Mouse (Mus musculus): ENCODE data around the gene Gm20388. TPM values are rescaled to one million over a fixed set of nuclear protein-coding genes. Genes with fewer than 3 reads are reported as not detected.

The Gm20388 gene
- polyA plus RNA-seq, 1 experiment from 2014 or later = 8.3 TPM

- Histone ChIP-seq H3K9me3 (ENCODE audit: control insufficient read depth, low read length) (no peaks in the 10 kb centered on the region), H3K4me2 (ENCODE audit: low read length) (no peak overlapping the region), H3K4me3 (ENCODE audit: low read depth, low read length) (no peak overlapping the region), H3K36me3 (ENCODE audit: control insufficient read depth, insufficient read depth, low read length) (no peaks in the 10 kb centered on the region), H3K4me1 (replicated peaks; ENCODE audit: control insufficient read depth, insufficient read depth, low read length) (no peaks in the 10 kb centered on the region), H3K27me3 (replicated peaks; ENCODE audit: control insufficient read depth, insufficient read depth, low read length) (peaks cover 25% of the 10 kb centered on the region), H3K27ac (ENCODE audit: low read depth) (no peak overlapping the region), H3K9ac (ENCODE audit: low read length) (no peak overlapping the region)
- no peak for ATAC-seq (replicated peaks; ENCODE audit: low FRiP score, low TSS enrichment, low read depth)
- 59% methylated on average over 6 of the region's 6 CpGs for WGBS
- no peak for DNase-seq (ENCODE audit: low spot score)
Observed at GRCm38 (mm10) chr8:122749333-122749958, 2838.8 kb downstream of the Gm20388 start.

DNA sequence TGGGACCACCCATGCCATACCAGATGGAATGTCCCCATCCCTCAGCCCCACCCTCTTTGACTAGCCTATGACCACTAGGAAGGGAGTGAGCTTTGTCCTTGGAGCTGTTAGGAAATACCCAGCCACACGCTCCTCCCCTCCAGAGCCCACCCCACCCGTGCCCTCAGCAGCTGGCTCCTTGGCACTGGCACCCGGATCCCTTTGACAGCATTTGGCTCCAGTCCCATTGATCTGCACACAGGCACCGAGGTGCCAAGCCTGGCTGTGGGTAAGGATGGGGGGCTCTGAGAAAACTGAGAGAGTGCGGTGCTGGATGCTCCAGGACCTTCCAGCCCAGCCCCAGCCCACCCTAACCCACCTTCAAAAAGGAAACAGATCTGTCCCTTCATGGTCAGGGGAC lies 2840.7 kb downstream of the Gm20388 start:
- Histone ChIP-seq H3K4me2 (ENCODE audit: low read length) (no peak overlapping the region), H3K27me3 (replicated peaks; ENCODE audit: control insufficient read depth, insufficient read depth, low read length) (peaks cover 6% of the 10 kb centered on the region), H3K9ac (ENCODE audit: low read length) (no peak overlapping the region), H3K4me1 (replicated peaks; ENCODE audit: control insufficient read depth, insufficient read depth, low read length) (no peaks in the 10 kb centered on the region), H3K9me3 (ENCODE audit: control insufficient read depth, low read length) (no peaks in the 10 kb centered on the region), H3K4me3 (ENCODE audit: low read depth, low read length) (no peak overlapping the region), H3K36me3 (ENCODE audit: control insufficient read depth, insufficient read depth, low read length) (no peaks in the 10 kb centered on the region), H3K27ac (ENCODE audit: low read depth) (no peak overlapping the region)
- ATAC-seq (replicated peaks; ENCODE audit: low FRiP score, low TSS enrichment, low read depth) (no peak), DNase-seq (ENCODE audit: low spot score) (no peak)
- 78% methylated on average over 5 of the region's 5 CpGs for WGBS

DNA sequence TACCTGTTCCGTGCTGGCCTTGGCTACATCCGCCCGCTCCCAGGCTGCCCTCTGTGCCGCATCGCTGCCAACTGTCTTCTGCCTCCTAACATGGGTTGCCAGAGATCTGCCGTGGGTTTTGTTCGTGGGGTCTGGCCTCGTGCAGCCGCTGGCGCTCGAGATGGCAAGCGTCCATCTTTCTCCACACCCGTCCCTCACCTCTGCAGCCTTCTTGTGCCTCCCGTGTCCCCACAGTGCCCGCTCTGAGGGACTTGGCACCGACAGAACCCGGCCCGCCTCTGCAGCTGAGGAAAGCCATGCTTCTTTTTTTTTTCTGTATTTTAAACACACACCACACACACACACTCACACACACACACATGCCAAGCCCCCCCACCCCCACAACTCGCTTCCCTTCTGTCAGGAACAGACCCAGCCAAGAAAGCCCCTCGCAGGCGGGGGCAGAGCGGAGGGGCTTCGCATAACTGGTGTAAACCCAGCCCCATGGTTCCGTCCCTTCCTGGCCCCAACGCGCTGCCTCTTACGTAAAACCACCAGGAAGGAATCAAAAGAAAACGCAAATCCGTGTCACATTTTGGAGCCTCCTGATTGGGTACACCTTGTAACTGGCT lies 2841.6 kb downstream of the Gm20388 start:
- WGBS = 82% methylated on average over 29 of the region's 29 CpGs
- no peaks in the 10 kb centered on the region; the same call in 1 of the 2 replicates for H3K27me3 ChIP-seq (replicated peaks; ENCODE audit: control insufficient read depth, insufficient read depth, low read length)

GRCm38 (mm10) chr8:122758597-122758996 lies 2848.0 kb downstream of the Gm20388 start:
- Histone ChIP-seq H3K4me3 (ENCODE audit: low read depth, low read length) (no peak overlapping the region), H3K9me3 (ENCODE audit: control insufficient read depth, low read length) (no peaks in the 10 kb centered on the region), H3K4me2 (ENCODE audit: low read length) (no peak overlapping the region), H3K36me3 (ENCODE audit: control insufficient read depth, insufficient read depth, low read length) (no peaks in the 10 kb centered on the region), H3K27ac (ENCODE audit: low read depth) (no peak overlapping the region), H3K27me3 (replicated peaks; ENCODE audit: control insufficient read depth, insufficient read depth, low read length) (0 out of 2 replicates have a peak, but pooled peaks cover 2% of the 10 kb centered on the region), H3K9ac (ENCODE audit: low read length) (no peak overlapping the region), H3K4me1 (replicated peaks; ENCODE audit: control insufficient read depth, insufficient read depth, low read length) (no peaks in the 10 kb centered on the region)
- no peak for DNase-seq (ENCODE audit: low spot score)
- ATAC-seq (replicated peaks; ENCODE audit: low FRiP score, low TSS enrichment, low read depth) = no peak

More for the DNA sequence above, 2841.6 kb downstream of the Gm20388 start:
- Histone ChIP-seq H3K4me1 (replicated peaks; ENCODE audit: control insufficient read depth, insufficient read depth, low read length) (no peaks in the 10 kb centered on the region), H3K4me3 (ENCODE audit: low read depth, low read length) (no peak overlapping the region), H3K9me3 (ENCODE audit: control insufficient read depth, low read length) (no peaks in the 10 kb centered on the region), H3K27ac (ENCODE audit: low read depth) (no peak overlapping the region), H3K9ac (ENCODE audit: low read length) (no peak overlapping the region), H3K36me3 (ENCODE audit: control insufficient read depth, insufficient read depth, low read length) (no peaks in the 10 kb centered on the region), H3K4me2 (ENCODE audit: low read length) (no peak overlapping the region)
- ATAC-seq (replicated peaks; ENCODE audit: low FRiP score, low TSS enrichment, low read depth) (no peak), DNase-seq (ENCODE audit: low spot score) (no peak)

- H3K9me3 ChIP-seq (ENCODE audit: control insufficient read depth, low read length) = no peaks in the 10 kb centered on the region
- no peaks in the 10 kb centered on the region for H3K36me3 ChIP-seq (ENCODE audit: control insufficient read depth, insufficient read depth, low read length)
- 0 out of 2 replicates have a peak, but pooled peaks cover 2% of the 10 kb centered on the region for H3K27me3 ChIP-seq (replicated peaks; ENCODE audit: control insufficient read depth, insufficient read depth, low read length)
- H3K4me2 ChIP-seq (ENCODE audit: low read length) = no peak overlapping the region
- no peak overlapping the region for H3K27ac ChIP-seq (ENCODE audit: low read depth)
- no peak overlapping the region for H3K4me3 ChIP-seq (ENCODE audit: low read depth, low read length)
- no peak for DNase-seq (ENCODE audit: low spot score)
- no peaks in the 10 kb centered on the region for H3K4me1 ChIP-seq (replicated peaks; ENCODE audit: control insufficient read depth, insufficient read depth, low read length)
- ATAC-seq (replicated peaks; ENCODE audit: low FRiP score, low TSS enrichment, low read depth) = no peak
- no peak overlapping the region for H3K9ac ChIP-seq (ENCODE audit: low read length)
- 71% methylated on average over 7 of the region's 7 CpGs for WGBS
Observed at GRCm38 (mm10) chr8:122760116-122760515, 2849.5 kb downstream of the Gm20388 start.

DNA sequence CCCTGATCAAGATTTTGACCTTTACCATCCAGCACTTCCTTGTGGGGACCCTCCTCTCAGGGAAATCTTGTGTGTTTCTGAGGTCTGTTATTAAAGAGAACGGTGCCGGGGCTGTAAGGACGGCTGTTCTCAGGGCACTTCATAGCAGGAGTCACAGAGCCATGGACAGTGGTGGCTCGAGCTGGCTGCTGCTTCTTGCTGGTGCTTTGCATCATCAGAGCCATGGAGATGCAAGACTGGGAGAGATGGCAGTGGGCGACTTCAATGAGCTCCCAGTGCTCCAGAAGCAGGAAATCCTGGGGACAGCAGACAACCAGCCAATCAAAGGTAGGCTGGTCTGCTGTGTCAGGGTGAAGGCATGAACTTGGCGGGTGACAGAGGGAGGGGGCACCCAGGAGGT lies 2850.5 kb downstream of the Gm20388 start:
- Histone ChIP-seq H3K4me1 (replicated peaks; ENCODE audit: control insufficient read depth, insufficient read depth, low read length) (no peaks in the 10 kb centered on the region), H3K4me2 (ENCODE audit: low read length) (no peak overlapping the region), H3K9ac (ENCODE audit: low read length) (no peak overlapping the region), H3K27ac (ENCODE audit: low read depth) (no peak overlapping the region), H3K27me3 (replicated peaks; ENCODE audit: control insufficient read depth, insufficient read depth, low read length) (0 out of 2 replicates have a peak, but pooled peaks cover 2% of the 10 kb centered on the region), H3K9me3 (ENCODE audit: control insufficient read depth, low read length) (no peaks in the 10 kb centered on the region), H3K36me3 (ENCODE audit: control insufficient read depth, insufficient read depth, low read length) (no peaks in the 10 kb centered on the region), H3K4me3 (ENCODE audit: low read depth, low read length) (no peak overlapping the region)
- DNase-seq (ENCODE audit: low spot score) (no peak), ATAC-seq (replicated peaks; ENCODE audit: low FRiP score, low TSS enrichment, low read depth) (no peak)
- WGBS = 60% methylated on average over 6 of the region's 6 CpGs

DNA sequence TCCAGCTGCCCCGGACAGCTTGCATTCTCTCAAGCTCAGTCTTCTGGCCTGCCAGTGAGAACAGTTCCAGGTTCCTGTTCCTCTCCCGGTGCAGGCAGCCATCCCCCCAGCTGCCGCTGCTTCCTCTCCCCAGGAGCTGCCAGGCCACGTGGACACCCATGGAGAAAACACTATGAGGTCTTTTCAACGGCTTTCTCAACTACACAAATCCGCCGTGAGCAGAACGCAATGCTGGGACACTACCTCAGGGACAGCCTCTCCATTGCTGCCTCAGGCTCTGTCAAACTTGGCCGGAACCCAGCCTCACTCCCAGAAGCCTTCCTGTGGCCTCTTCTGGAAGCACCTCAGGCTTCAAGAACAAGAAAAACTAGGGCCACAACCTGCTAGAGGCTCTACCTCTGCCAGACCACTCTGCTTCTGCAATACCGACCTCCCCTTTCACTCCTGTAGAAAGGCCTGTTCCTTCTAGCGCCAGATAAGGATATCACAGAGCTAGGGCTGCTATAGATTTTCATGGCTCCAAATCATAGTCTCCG lies 2852.2 kb downstream of the Gm20388 start:
- H3K4me1 ChIP-seq (replicated peaks; ENCODE audit: control insufficient read depth, insufficient read depth, low read length) = no peaks in the 10 kb centered on the region
- H3K4me2 ChIP-seq (ENCODE audit: low read length) = no peak overlapping the region
- WGBS = 64% methylated on average over 12 of the region's 12 CpGs
- H3K9me3 ChIP-seq (ENCODE audit: control insufficient read depth, low read length) = no peaks in the 10 kb centered on the region
- DNase-seq (ENCODE audit: low spot score) (no peak), ATAC-seq (replicated peaks; ENCODE audit: low FRiP score, low TSS enrichment, low read depth) (no peak)
- H3K27me3 ChIP-seq (replicated peaks; ENCODE audit: control insufficient read depth, insufficient read depth, low read length) = 0 out of 2 replicates have a peak, but pooled peaks cover 2% of the 10 kb centered on the region
- H3K4me3 ChIP-seq (ENCODE audit: low read depth, low read length) = no peak overlapping the region
- H3K27ac ChIP-seq (ENCODE audit: low read depth) = no peak overlapping the region
- no peaks in the 10 kb centered on the region for H3K36me3 ChIP-seq (ENCODE audit: control insufficient read depth, insufficient read depth, low read length)
- H3K9ac ChIP-seq (ENCODE audit: low read length) = no peak overlapping the region

DNA sequence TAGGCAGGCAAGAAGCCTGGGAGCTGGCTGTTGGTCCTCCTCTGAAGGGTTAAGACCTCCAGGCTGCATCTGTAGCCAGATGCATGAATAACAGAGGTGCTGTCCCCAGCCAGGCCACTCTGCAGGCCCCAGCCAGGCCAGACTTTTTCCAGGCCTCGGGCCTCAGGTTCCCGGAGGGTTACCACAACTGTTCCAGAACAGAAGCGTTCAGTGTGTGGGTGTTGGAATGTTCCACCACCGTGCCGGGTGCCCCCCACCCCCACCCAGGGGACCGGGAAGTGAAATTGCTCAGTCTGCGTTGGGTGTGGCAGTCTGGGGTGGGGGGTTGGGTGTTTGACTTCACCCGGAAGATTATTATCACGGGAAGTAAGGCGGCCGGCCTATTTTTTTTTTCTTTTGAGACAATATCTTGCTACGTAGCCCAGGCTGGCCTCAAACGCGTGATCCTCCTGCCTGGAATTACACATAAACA lies 2852.7 kb downstream of the Gm20388 start:
- DNase-seq (ENCODE audit: low spot score) = no peak
- Histone ChIP-seq H3K27ac (ENCODE audit: low read depth) (no peak overlapping the region), H3K9me3 (ENCODE audit: control insufficient read depth, low read length) (no peaks in the 10 kb centered on the region), H3K36me3 (ENCODE audit: control insufficient read depth, insufficient read depth, low read length) (no peaks in the 10 kb centered on the region), H3K9ac (ENCODE audit: low read length) (no peak overlapping the region), H3K4me3 (ENCODE audit: low read depth, low read length) (no peak overlapping the region), H3K27me3 (replicated peaks; ENCODE audit: control insufficient read depth, insufficient read depth, low read length) (0 out of 2 replicates have a peak, but pooled peaks cover 2% of the 10 kb centered on the region), H3K4me1 (replicated peaks; ENCODE audit: control insufficient read depth, insufficient read depth, low read length) (no peaks in the 10 kb centered on the region), H3K4me2 (ENCODE audit: low read length) (no peak overlapping the region)
- 81% methylated on average over 14 of the region's 14 CpGs for WGBS
- ATAC-seq (replicated peaks; ENCODE audit: low FRiP score, low TSS enrichment, low read depth) = no peak
